Mouse (Mus musculus): Measurements from ENCODE around the gene Chd5. TPM values are rescaled to one million over a fixed set of nuclear protein-coding genes. Genes with fewer than 3 reads are reported as not detected.
A peak's percentile ranks its signal among the peaks of the same experiment; 100 is the strongest.

The Chd5 gene
- polyA plus RNA-seq, 1 experiment from 2014 or later: 0.05 TPM

DNA sequence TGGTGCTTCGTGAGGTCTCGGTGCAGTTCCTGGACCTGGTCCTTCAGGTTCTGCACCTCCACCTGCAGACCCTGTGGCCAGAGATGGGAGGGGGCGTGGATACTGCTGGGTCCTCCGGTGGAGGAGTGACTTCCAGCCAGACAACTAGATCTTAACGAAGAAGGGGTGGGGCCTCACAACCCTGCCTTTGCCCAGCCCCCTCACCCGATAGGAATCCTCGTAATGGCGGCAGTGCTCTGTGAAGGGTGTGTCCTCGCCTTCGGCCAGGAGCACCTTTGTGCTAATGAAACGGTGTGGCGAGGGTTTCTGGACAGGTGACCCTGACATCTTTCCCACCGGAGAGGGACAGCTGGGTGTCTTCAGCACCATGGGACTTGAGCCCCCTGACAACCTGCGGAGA, 26.3 kb upstream of the Chd5 start:
- Histone ChIP-seq H3K9me3 (ENCODE audit: control insufficient read depth, low read length) (no peaks in the 10 kb centered on the region), H3K36me3 (ENCODE audit: control insufficient read depth, insufficient read depth, low read length) (no peaks in the 10 kb centered on the region; the same call in 1 of the 2 replicates), H3K27me3 (ENCODE audit: control insufficient read depth, insufficient read depth, low read length) (peaks cover 62% of the 10 kb centered on the region), H3K4me3 (ENCODE audit: low read depth, low read length) (no peak overlapping the region; the same call in 1 of the 2 replicates), H3K27ac (replicated peaks; ENCODE audit: low read depth, low read length) (no peak overlapping the region), H3K4me2 (ENCODE audit: low read depth, severe bottlenecking) (peak overlapping the region; percentile 22; the same call in 1 of the 2 replicates), H3K4me1 (ENCODE audit: control insufficient read depth, insufficient read depth, low read length) (peaks cover 21% of the 10 kb centered on the region; the same call in 1 of the 2 replicates), H3K9ac (ENCODE audit: low read length) (no peak overlapping the region)
- WGBS: 3% methylated on average over 14 of the region's 14 CpGs
- ATAC-seq (ENCODE audit: insufficient number of reproducible peaks, low FRiP score, low TSS enrichment, low read depth): no peak
- peak; percentile 39 for DNase-seq (ENCODE audit: low spot score)

GRCm38 (mm10) chr4:152313211-152313632, 25.2 kb upstream of the Chd5 start:
- Histone ChIP-seq H3K27ac (replicated peaks; ENCODE audit: low read depth, low read length) (no peak overlapping the region), H3K27me3 (ENCODE audit: control insufficient read depth, insufficient read depth, low read length) (peaks cover 70% of the 10 kb centered on the region), H3K36me3 (ENCODE audit: control insufficient read depth, insufficient read depth, low read length) (no peaks in the 10 kb centered on the region; the same call in 1 of the 2 replicates), H3K4me1 (ENCODE audit: control insufficient read depth, insufficient read depth, low read length) (peaks cover 21% of the 10 kb centered on the region; the same call in 1 of the 2 replicates), H3K4me2 (ENCODE audit: low read depth, severe bottlenecking) (peak overlapping the region; percentile 50), H3K9me3 (ENCODE audit: control insufficient read depth, low read length) (no peaks in the 10 kb centered on the region), H3K4me3 (ENCODE audit: low read depth, low read length) (peak overlapping the region; percentile 24), H3K9ac (ENCODE audit: low read length) (no peak overlapping the region; the same call in 1 of the 2 replicates)
- whole genome bisulfite sequencing: 0% methylated on average over 29 of the region's 29 CpGs
- DNase-seq (ENCODE audit: low spot score) (peak; percentile 60), ATAC-seq (ENCODE audit: insufficient number of reproducible peaks, low FRiP score, low TSS enrichment, low read depth) (0 out of 2 replicates have a peak, but pooled peaks have one; percentile 20)

GRCm38 (mm10) chr4:152313934-152314333, 24.5 kb upstream of the Chd5 start:
- Histone ChIP-seq H3K4me3 (ENCODE audit: low read depth, low read length) (no peak overlapping the region), H3K27me3 (ENCODE audit: control insufficient read depth, insufficient read depth, low read length) (peaks cover 70% of the 10 kb centered on the region), H3K36me3 (ENCODE audit: control insufficient read depth, insufficient read depth, low read length) (no peaks in the 10 kb centered on the region; the same call in 1 of the 2 replicates), H3K4me1 (ENCODE audit: control insufficient read depth, insufficient read depth, low read length) (peaks cover 21% of the 10 kb centered on the region; the same call in 1 of the 2 replicates), H3K9me3 (ENCODE audit: control insufficient read depth, low read length) (no peaks in the 10 kb centered on the region), H3K27ac (replicated peaks; ENCODE audit: low read depth, low read length) (no peak overlapping the region), H3K9ac (ENCODE audit: low read length) (no peak overlapping the region), H3K4me2 (ENCODE audit: low read depth, severe bottlenecking) (no peak overlapping the region)
- DNase-seq (ENCODE audit: low spot score) (peak; percentile 54), ATAC-seq (ENCODE audit: insufficient number of reproducible peaks, low FRiP score, low TSS enrichment, low read depth) (no peak)

DNA sequence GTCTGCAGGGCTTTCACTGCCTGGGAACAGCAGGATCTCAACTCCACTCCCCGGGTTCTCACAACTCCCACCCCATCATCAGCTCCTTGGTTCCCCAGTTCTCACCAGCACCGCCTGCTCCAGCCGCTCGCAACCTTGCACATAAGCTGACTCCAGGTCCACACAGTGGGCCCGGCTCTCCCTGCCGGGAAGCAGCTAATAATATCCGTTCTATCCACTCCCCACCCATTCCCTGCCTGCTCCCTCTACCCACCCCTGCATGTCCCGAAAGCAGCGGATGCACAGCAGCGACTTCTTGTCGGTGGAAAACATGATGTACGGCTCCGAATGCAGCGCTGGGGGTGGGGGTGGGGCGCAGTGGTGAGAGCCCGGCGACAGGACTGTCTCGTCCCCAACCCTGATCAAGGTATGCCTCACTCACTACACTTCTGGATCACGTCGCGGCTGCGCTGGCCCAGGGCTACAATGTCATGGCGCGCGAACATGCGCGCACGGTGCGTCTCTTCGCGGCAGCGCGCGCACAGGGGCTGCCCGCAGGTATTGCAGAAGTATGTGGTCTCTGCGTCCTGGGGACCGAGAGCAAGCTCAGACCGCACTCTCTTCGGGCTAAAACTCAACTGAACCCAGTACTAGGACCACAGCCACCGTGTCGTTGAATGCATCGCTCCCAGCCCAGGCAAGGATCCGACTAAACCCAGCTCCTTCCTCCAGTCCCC, 22.8 kb upstream of the Chd5 start:
- Histone ChIP-seq H3K4me3 (ENCODE audit: low read depth, low read length) (peak overlapping the region; percentile 20), H3K27ac (replicated peaks; ENCODE audit: low read depth, low read length) (no peak overlapping the region), H3K9me3 (ENCODE audit: control insufficient read depth, low read length) (no peaks in the 10 kb centered on the region), H3K27me3 (ENCODE audit: control insufficient read depth, insufficient read depth, low read length) (peaks cover 70% of the 10 kb centered on the region), H3K36me3 (ENCODE audit: control insufficient read depth, insufficient read depth, low read length) (no peaks in the 10 kb centered on the region), H3K4me1 (ENCODE audit: control insufficient read depth, insufficient read depth, low read length) (peaks cover 21% of the 10 kb centered on the region; the same call in 1 of the 2 replicates), H3K4me2 (ENCODE audit: low read depth, severe bottlenecking) (peak overlapping the region; percentile 45), H3K9ac (ENCODE audit: low read length) (peak overlapping the region; percentile 12; the same call in 1 of the 2 replicates)
- DNase-seq (ENCODE audit: low spot score): peak; percentile 43
- WGBS: under 1% methylated on average over 43 of the region's 43 CpGs
- ATAC-seq (ENCODE audit: insufficient number of reproducible peaks, low FRiP score, low TSS enrichment, low read depth): no peak

- H3K4me1 ChIP-seq (ENCODE audit: control insufficient read depth, insufficient read depth, low read length): peaks cover 18% of the 10 kb centered on the region; the same call in 1 of the 2 replicates
- H3K27me3 ChIP-seq (ENCODE audit: control insufficient read depth, insufficient read depth, low read length): peaks cover 52% of the 10 kb centered on the region
- H3K9ac ChIP-seq (ENCODE audit: low read length): no peak overlapping the region
- H3K36me3 ChIP-seq (ENCODE audit: control insufficient read depth, insufficient read depth, low read length): no peaks in the 10 kb centered on the region
- no peaks in the 10 kb centered on the region for H3K9me3 ChIP-seq (ENCODE audit: control insufficient read depth, low read length)
- H3K4me2 ChIP-seq (ENCODE audit: low read depth, severe bottlenecking): no peak overlapping the region
- no peak overlapping the region for H3K27ac ChIP-seq (replicated peaks; ENCODE audit: low read depth, low read length)
- DNase-seq (ENCODE audit: low spot score) (no peak), ATAC-seq (ENCODE audit: insufficient number of reproducible peaks, low FRiP score, low TSS enrichment, low read depth) (no peak)
- 82% methylated on average over 6 of the region's 6 CpGs for WGBS
- no peak overlapping the region for H3K4me3 ChIP-seq (ENCODE audit: low read depth, low read length)
Observed at GRCm38 (mm10) chr4:152317631-152318033, 20.8 kb upstream of the Chd5 start.

DNA sequence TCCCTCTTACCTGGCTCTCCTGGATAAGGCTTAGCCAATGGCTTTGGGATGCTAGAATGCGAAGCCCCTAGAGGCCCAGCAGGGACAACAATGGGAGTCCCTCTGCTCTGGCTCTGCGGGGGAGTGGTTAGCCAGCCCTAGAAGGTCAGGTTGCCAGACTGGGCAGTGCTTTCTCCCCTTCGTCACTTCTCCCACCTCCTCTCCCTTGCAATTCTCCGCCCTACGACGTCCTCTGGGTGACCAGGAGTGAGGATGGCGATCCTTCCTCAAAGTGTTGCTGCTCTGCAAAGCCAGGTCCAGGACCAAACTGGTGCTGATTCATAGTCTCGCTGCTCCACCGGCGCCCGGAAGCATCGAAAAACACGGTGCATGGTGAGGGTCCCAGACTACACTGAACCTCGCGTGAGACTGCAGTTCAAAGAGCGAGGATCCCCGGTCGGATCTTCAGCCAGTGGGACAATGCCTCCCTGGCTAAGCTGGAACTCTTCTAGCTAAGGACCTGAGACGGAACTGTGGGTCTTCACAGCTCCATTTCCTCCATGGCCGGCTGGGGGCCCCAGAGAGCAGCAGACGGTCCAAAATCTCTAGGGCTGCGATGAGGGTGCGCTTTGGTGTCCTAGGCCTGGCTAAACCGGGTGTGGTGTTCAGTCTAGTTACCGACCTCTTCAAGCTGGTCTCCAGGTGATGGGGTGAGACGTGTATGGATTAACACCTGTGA, 19.8 kb upstream of the Chd5 start, which contains the start of gene Rnf207:
Rnf207 (minus strand) TSS at position 477 of the 718 bp plus-strand sequence.
- Histone ChIP-seq H3K36me3 (ENCODE audit: control insufficient read depth, insufficient read depth, low read length) (no peaks in the 10 kb centered on the region), H3K4me3 (ENCODE audit: low read depth, low read length) (no peak within 1 kb of the TSS), H3K9ac (ENCODE audit: low read length) (no peak within 1 kb of the TSS), H3K27me3 (ENCODE audit: control insufficient read depth, insufficient read depth, low read length) (peaks cover 42% of the 10 kb centered on the region), H3K4me1 (ENCODE audit: control insufficient read depth, insufficient read depth, low read length) (peaks cover 10% of the 10 kb centered on the region; the same call in 1 of the 2 replicates), H3K9me3 (ENCODE audit: control insufficient read depth, low read length) (no peaks in the 10 kb centered on the region), H3K4me2 (ENCODE audit: low read depth, severe bottlenecking) (peak within 1 kb of the TSS; percentile 30; the same call in 1 of the 2 replicates), H3K27ac (replicated peaks; ENCODE audit: low read depth, low read length) (no peak within 1 kb of the TSS)
- DNase-seq (ENCODE audit: low spot score): peak; percentile 64
- no peak for ATAC-seq (ENCODE audit: insufficient number of reproducible peaks, low FRiP score, low TSS enrichment, low read depth)
- WGBS: 4% methylated on average over 26 of the region's 26 CpGs

DNA sequence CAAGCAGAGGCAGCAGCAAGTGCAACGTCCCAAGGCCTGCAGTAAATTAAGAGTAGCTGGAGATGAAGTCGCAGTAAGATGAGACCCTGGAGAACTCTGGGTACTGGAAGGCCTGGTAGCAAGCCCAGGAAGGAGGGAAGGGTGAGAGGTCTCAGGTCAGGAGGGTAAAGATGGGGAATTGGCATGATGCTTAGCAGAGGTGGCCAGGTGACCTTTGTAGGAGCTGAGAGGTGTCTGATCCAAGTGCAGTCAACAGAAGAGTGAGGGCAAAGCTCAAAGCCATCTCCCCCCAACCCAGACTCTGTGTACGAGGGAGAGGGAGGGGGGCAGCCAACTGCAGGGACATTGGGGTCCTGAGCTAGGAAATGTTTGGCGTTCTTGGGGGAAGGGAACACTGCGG, 17.0 kb upstream of the Chd5 start:
- WGBS: 45% methylated on average over 5 of the region's 5 CpGs
- Histone ChIP-seq H3K27me3 (ENCODE audit: control insufficient read depth, insufficient read depth, low read length) (peaks cover 14% of the 10 kb centered on the region), H3K4me3 (ENCODE audit: low read depth, low read length) (no peak overlapping the region), H3K4me2 (ENCODE audit: low read depth, severe bottlenecking) (no peak overlapping the region), H3K9me3 (ENCODE audit: control insufficient read depth, low read length) (no peaks in the 10 kb centered on the region), H3K9ac (ENCODE audit: low read length) (no peak overlapping the region), H3K36me3 (ENCODE audit: control insufficient read depth, insufficient read depth, low read length) (no peaks in the 10 kb centered on the region), H3K4me1 (ENCODE audit: control insufficient read depth, insufficient read depth, low read length) (no peaks in the 10 kb centered on the region), H3K27ac (replicated peaks; ENCODE audit: low read depth, low read length) (no peak overlapping the region)
- ATAC-seq (ENCODE audit: insufficient number of reproducible peaks, low FRiP score, low TSS enrichment, low read depth): no peak
- no peak for DNase-seq (ENCODE audit: low spot score)

All from limb, embryonic 11.5 days (tissue).